Mouse (Mus musculus) natural killer cell, adult 2 months (primary cell): ENCODE data around the gene Ppp1cc.
A peak's percentile ranks its signal among the peaks of the same experiment; 100 is the strongest.
"Not testable (repeated sequence)": the region's sequence is repeated elsewhere in the genome, so short reads cannot be mapped to it uniquely, and the experiment has no call there.

Experiments
- DNase-seq, 2 experiments: peaks; one replicate each; pipeline ENCODE4 v3.0.0; 2022; ENCODE audit warnings: low spot score in 2 of 2

Gene Ppp1cc

GRCm38 (mm10) chr5:122212125-122212524 lies 54.0 kb downstream of the Ppp1cc start:
- no peak for DNase-seq

- DNase-seq = not testable (repeated sequence)
Observed at GRCm38 (mm10) chr5:122212820-122213219, 54.7 kb downstream of the Ppp1cc start.

GRCm38 (mm10) chr5:122213861-122214260 lies 55.8 kb downstream of the Ppp1cc start:
- DNase-seq = no peak

GRCm38 (mm10) chr5:122217636-122218035 lies 59.6 kb downstream of the Ppp1cc start:
- no peak for DNase-seq

GRCm38 (mm10) chr5:122218109-122218905 lies 60.2 kb downstream of the Ppp1cc start:
- no peak for DNase-seq

GRCm38 (mm10) chr5:122218928-122219327 lies 60.9 kb downstream of the Ppp1cc start:
- DNase-seq = peak in 1 of 2 experiments; percentile 52

- peak; percentile 74 to 94 for DNase-seq
Observed at GRCm38 (mm10) chr5:122219655-122220629, 61.9 kb downstream of the Ppp1cc start.

GRCm38 (mm10) chr5:122221085-122221484 lies 63.0 kb downstream of the Ppp1cc start:
- DNase-seq = no peak

GRCm38 (mm10) chr5:122224291-122224690 lies 66.2 kb downstream of the Ppp1cc start:
- no peak for DNase-seq
